Mouse (Mus musculus): ENCODE data around the gene Pianp. TPM values are rescaled to one million over a fixed set of nuclear protein-coding genes. Genes with fewer than 3 reads are reported as not detected.
A peak's percentile ranks its signal among the peaks of the same experiment; 100 is the strongest.

The Pianp gene
- total RNA-seq (2021): 10 to 100 TPM; 89.1 to 97.3 TPM

DNA sequence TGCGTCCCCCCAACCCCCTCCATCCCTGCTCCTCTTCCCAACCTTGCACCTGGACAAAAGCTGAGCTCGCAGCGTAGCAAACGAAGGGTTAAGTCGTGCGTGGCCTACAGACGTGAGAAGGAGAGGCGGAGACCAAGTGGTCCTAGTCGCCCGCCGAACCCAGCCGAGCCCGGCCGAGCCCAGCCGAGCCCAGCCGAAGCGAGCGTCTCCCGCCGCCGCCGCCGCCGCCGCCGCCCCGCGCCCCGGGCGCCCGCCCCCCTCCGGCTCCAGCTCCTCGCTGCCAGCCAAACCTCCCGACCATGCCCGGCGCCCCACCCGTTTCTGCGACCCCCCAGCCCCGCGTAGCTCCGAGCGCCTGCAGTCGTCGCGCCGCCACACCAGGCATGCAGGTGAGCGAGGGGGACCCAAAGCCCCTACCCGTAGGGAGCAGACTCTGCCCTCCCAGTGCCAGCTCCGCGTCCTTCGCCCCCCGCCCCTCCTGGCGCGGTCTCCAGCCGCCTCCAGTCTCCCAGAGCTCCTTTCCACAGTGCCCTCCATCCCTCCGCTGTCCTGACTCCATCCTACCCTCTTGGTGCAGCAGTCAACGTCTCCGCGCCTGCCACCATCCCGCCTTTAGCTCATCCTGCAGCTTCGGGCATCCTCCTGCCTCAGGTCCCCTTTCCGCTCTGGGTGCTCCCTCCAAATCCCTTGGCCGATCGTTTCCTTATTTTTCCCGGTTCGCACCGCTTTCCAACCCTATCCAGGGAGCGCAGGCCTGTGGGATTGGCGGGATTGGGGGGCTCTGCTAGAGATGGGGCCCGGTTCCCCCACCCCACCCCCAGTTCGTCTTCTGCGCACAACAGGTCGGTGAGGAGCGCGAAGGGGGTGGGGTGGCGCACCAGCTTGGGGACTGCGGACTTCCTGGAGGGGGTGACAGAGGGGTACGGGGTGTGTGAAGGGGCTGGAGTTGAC, at the start of gene Pianp:
Gene Pianp, plus strand, starts transcription at position 144 of the 951 bp plus-strand sequence.
- DNase-seq: peak; percentile 80
- intact Hi-C loops (cut with DNase I): no loop called here

DNA sequence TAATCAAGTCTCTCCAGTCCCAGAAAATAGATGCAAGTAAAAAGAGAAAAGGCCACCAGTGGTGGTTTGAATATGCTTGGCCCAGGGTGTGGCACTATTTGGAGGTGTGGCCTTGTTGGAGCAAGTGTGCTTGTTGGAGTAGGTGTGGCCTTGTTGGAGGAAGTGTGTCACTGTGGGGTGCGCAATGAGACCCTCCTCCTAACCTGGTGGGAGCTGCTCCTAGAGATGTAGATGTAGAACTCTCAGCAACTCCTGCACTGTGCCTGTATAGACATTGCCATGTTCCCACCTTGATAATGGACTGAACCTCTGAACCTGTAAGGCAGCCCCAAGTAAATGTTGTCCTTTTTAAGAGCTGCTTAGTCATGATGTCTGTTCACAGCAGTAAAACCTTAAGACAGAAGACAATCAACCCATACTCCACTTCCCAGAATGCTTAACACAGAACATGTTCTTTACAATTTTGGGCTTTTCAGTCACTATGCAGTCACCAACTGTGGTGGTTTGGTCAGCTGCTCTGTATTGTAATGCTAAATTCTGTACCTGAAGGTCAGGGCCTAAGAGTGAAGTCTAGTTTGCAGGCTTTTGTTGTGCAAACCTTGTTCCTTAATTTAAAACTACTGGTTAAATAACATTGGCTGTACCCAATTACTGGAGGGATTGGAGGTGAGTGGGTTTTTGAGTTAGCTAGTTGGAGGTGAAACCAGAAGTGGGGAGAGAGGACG, 42.3 kb upstream of the Pianp start:
- intact Hi-C loops (cut with DNase I): no loop called here
- no peak for DNase-seq

GRCm38 (mm10) chr6:124955212-124955611, 41.3 kb upstream of the Pianp start:
- intact Hi-C loops (cut with DNase I): no loop called here
- DNase-seq: no peak

GRCm38 (mm10) chr6:124958127-124958526, 38.4 kb upstream of the Pianp start:
- DNase-seq: no peak
- intact Hi-C loops (cut with DNase I): no loop called here

- no peak for DNase-seq
- intact Hi-C loops (cut with DNase I): no loop called here
Measured at GRCm38 (mm10) chr6:124959960-124960359, 36.5 kb upstream of the Pianp start.

DNA sequence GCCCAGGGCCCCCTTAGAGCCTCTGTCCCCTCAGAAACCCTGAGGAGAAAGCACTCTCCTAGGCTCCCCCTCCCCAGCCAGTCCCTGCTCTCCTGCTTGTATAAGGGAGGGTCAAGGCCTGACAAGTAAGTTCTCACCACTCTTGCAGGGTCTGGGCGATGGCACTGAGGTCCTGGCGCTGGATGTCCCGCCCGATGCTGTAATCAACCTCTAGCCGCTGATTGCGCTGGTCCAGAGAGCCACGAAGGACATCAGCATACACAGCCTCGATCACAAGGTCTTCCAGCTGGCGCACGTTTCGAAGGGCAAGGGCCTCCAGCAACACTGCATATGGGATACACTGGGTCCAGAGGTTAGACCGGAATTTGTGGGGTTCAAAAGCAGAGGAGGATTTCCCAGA, 35.5 kb upstream of the Pianp start:
- intact Hi-C loops (cut with DNase I): no loop called here
- DNase-seq: no peak

GRCm38 (mm10) chr6:124964638-124965037, 31.9 kb upstream of the Pianp start:
- peak; percentile 7 for DNase-seq
- intact Hi-C loops (cut with DNase I): no loop called here

DNA sequence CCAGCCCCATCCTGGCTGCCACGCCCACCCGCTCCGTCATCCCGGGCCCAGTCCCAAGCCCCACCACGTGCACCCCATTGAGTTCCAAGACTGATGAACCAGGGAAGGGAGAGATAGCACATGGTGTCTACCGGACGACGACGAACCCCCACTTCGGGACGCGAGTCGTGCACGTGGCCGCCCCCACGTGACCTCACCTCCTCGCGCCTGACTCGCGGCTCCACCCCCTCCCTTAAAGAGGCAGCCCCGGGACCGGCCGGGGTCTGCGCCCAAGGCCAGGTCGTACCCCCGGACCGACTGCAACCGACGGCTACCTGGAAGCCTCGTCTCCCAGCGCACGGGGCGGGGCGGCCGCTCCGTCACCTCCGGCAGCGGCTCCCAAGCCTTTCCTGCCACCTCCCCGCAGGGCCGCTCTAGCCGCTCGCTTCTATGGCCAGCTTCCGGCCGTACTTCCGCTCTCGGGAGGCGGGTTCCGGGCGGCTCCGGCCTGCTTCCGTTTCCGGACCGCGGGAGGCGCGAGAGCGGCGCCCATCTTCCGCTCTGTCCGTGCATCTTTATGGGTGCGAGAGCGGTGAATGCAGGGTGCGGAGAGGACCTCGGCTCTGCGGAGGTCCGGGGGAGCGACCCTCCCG, 31.3 kb upstream of the Pianp start, which contains the start of gene Cops7a:
Gene Cops7a, minus strand, starts transcription at position 451 of the 632 bp plus-strand sequence.
- peak; percentile 96 for DNase-seq
- intact Hi-C loops (cut with DNase I): no loop called here

- peak; percentile 11 for DNase-seq
- intact Hi-C loops (cut with DNase I): no loop called here
Measured at GRCm38 (mm10) chr6:124965747-124966146, 30.7 kb upstream of the Pianp start.

- no peak for DNase-seq
- intact Hi-C loops (cut with DNase I): no loop called here
Measured at GRCm38 (mm10) chr6:124966466-124967118, 29.9 kb upstream of the Pianp start.

DNA sequence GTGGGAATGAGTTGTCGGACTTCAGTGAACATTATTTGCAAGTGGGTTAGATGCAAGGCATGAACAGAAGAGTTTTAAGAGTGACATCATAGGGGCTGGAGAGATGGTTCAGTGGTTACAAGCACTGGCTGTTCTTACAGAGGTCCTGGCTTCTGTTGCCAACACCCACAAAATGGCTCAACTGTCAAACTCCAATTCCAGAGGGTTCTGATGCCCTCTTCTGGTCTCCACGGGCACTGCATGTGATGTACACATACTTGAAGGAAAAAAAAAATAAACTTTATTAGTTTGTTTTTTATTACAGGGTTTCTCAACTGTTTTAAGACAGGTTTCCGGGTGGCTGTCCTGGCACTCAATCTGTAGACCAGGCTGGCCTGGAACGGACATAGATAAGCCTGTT, 28.7 kb upstream of the Pianp start:
- DNase-seq: peak; percentile 53
- intact Hi-C loops (cut with DNase I): no loop called here

DNA sequence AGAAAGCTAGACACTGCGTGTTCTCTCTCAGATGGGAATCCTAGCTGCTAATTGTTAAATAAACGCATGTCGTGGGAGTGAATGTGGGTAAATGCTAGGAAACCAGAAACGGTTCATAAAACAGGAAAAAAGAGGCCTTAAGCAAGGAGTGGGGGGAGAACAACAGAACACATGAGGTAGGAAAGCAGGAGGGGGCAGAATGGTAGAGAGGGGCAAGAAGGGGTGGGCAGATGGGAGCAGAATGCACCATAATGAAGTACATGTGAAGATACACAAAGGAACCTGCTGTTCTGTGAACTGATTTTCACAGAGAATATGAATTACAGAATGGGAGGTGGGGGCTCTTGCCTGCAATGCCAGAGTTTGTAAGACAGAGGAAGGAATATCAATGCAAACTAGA, 4.3 kb upstream of the Pianp start:
- intact Hi-C loops (cut with DNase I): no loop called here
- DNase-seq: no peak

DNA sequence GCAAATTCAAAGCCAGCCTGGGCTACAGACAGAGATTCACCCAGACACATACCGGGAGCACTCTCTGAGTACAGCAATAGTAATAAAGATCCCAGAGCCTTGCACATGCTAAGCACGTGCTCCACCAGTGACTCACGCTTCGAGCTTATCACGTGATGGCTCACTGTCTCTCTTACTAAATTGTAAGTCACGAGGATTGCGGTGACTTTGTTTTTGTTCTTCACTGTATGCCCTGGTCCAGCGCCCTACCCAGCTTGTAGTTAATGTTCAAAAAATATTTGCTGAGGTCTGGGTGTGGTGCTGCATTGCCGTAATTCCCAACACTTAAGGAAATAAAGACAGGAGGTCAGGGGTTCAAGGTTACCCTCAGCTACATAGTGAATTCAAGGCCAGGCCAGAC, 3.1 kb upstream of the Pianp start:
- no peak for DNase-seq
- intact Hi-C loops (cut with DNase I): no loop called here

DNA sequence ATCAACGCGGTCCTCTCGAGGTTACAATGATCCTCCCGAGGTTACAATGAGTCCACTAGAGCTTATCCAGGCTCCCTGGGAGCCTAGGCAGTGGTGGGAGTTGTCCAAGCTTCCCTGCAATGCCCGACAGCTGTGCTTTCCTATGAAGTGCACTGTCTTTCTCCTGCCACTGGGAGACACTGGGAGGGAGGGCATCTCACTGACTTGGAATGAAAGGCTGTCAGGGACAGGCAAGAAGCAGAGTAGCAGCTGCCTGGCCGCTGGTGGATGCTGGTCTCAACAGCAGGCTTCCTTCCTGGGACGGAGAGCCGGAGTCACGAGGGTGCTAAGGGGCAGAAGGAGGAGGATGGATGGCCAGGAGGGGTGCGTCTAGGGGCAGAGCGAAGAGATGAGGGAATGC, 2.6 kb upstream of the Pianp start:
- DNase-seq: peak; percentile 29
- intact Hi-C loops (cut with DNase I): no loop called here

DNA sequence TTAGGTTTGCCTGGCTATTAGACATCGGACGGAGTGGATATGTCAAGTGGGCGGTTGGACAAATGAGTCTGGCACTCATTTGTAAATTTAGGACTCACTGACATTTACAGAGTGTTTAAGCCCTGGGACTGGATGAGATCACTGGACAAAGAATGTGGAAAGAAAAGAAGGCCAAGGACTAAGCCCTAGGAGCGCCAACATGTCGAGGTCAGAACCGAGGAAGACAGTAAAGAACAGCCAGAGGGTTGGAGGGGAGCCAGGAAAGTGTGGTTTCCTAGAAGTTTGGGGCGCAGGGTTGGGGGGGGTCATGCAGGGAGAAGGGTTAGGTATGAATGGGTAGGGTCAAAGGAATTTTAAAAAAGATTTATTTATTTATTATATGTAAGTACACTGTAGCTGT, 1.2 kb upstream of the Pianp start:
- intact Hi-C loops (cut with DNase I): no loop called here
- DNase-seq: no peak

- intact Hi-C loops (cut with DNase I): no loop called here
- DNase-seq: no peak
Measured at GRCm38 (mm10) chr6:124995831-124996403, 577 bp upstream of the Pianp start.

DNA sequence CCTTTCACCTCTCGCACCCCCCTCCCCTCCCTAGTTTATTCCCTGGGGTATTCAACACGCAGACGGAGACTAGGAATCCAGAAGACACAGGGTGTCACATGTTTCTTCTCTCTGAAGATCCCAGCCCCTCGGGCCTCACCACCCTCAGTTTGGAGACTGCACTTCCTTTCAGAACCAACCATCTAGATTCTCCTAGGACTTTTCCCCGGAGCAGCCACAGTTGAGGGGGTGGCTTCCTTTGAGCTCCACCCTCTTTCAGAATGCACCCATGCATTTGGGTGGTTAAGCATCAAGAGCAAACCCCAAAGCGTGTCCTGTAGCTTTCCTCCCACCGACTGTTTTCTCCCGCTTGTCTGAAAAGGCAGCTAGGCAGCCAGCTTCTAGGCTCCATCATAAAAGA, 1.6 kb downstream of the Pianp start:
- no peak for DNase-seq
- intact Hi-C loops (cut with DNase I): no loop called here

GRCm38 (mm10) chr6:124999091-124999490, 2.6 kb downstream of the Pianp start:
- intact Hi-C loops (cut with DNase I): no loop called here
- no peak for DNase-seq

DNA sequence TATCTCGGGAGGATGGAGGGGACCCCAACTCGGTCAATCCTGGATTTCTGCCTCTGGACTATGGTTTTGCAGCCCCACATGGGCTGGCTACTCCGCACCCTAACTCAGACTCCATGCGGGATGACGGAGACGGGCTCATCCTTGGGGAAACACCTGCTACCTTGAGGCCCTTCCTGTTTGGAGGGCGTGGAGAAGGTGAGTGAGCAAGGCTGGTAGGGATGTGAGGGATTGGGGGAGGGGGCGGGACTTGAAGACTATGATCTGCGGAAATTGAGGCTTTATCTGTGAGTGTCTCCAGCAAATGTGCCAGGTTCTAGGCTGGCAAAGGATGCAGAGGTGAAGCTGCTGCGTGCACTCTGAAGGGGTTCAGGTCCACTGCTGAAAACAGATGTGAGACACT, 3.1 kb downstream of the Pianp start:
- DNase-seq: no peak
- intact Hi-C loops (cut with DNase I): no loop called here

DNA sequence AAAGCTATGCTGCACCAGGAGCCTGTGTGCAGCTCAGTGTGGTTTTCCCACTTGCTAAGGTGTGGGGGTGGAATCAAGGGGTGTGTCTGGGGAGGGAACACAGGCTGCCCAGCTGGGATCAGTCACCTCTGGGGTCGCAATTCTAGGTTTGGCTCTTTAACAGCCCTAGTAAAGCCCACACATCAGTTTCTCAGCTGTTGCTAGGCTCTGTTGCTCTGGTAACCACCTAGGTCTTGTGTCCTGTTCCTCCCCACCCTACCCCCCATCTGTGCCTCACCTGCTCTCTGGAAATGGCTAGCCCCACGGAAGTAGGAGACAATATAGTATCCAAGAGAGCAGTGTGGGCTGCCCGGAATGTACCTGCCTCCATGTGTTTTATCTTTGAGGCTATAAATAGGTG, 7.2 kb downstream of the Pianp start:
- intact Hi-C loops (cut with DNase I): no loop called here
- DNase-seq: no peak

DNA sequence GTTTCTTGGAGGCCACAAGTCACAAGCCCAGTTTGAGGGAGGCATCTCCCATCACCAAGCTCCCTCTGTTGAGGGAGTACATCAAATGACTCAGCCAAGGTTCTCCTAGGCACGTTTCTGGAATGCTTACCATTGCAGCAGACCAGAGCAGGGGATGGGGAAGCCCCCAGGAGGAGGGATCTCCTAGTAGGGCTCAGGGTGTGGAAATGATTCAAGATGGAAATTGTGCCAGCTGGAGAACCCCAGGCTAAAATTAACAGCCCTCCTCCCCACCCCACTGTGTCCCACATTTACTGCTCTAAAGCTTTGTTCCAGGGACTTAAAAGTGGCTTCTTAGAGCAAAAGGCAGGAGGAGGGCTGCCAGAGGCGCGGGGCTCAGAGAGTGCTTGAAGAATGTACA, 8.6 kb downstream of the Pianp start:
- intact Hi-C loops (cut with DNase I): no loop called here
- no peak for DNase-seq

Data from left cerebral cortex, postnatal 4 days (tissue).